Mouse (Mus musculus) left cerebral cortex, adult 2 months (tissue): ENCODE results near the gene Mettl16. TPM values are rescaled to one million over a fixed set of nuclear protein-coding genes. Genes with fewer than 3 reads are reported as not detected.

ENCODE experiments used
- DNase-seq, 2 experiments: peaks; one replicate each; pipeline ENCODE4 v3.0.0; 2021 to 2022; ENCODE audit warnings: low spot score in 2 of 2, mixed read lengths in 1 of 2; ENCODE audit errors: extremely low spot score in 1 of 2
- H3K27ac ChIP-seq: fragments of 200-600 bp; 2 replicates; pipeline ENCODE4 v1.8.1; 2022
- H3K4me3 ChIP-seq: fragments of 200-600 bp; 2 replicates; pipeline ENCODE4 v1.8.1; 2022
- CTCF ChIP-seq: fragments of 200-600 bp; IDR thresholded peaks from 2 replicates; pipeline ENCODE4 v1.8.1; 2022; ENCODE audit warnings: antibody characterized with exemption, mild to moderate bottlenecking, moderate library complexity
- intact Hi-C: fragments of 180-260 bp; cut with DNase I; formaldehyde crosslinking; loops from one replicate; pipeline ENCODE4 v1.15.1; 2025
- long read RNA-seq, 2 experiments: library from polyadenylated mRNA; stranded (forward); transcript quantifications; one replicate each; pipeline ENCODE4 v2.0.0; 2021; ENCODE audit warnings: borderline mapping rate in 2 of 2
- total RNA-seq, 2 experiments: library from RNA; stranded (reverse); gene quantifications; 2 replicates each; pipeline ENCODE4 v1.2.3; 2021

Gene Mettl16
- total RNA-seq: 10 to 100 TPM; 26.0 to 27.2 TPM
- long read RNA-seq, experiment 1, full-length matches to known transcripts: 28 of 35 reads
- long read RNA-seq, experiment 1, partial matches to known transcripts: 2 of 35 reads
- long read RNA-seq, experiment 1, other reads (novel, unspliced or antisense): 5 of 35 reads
- long read RNA-seq, experiment 2, full-length matches to known transcripts: 16 of 21 reads
- long read RNA-seq, experiment 2, partial matches to known transcripts: 0 of 21 reads
- long read RNA-seq, experiment 2, other reads (novel, unspliced or antisense): 5 of 21 reads

GRCm38 (mm10) chr11:74770595-74771207 is at the start of gene Mettl16:
Gene Mettl16, plus strand, starts transcription at chr11:74770830.
- H3K4me3 ChIP-seq: peak within 1 kb of the TSS; percentile 72
- no peak for TF ChIP-seq CTCF
- DNase-seq: peak; percentile 92 to 93
- intact Hi-C loops: loop anchor here (1.0 kb wide), 1 partner anchor 46 kb away; the partner anchor contains the start of gene Pafah1b1
- H3K27ac ChIP-seq: peak within 1 kb of the TSS; percentile 91

- H3K4me3 ChIP-seq: peak overlapping the region; percentile 95; the same call in 1 of the 2 replicates
- no peak for DNase-seq
- no peak for TF ChIP-seq CTCF
- intact Hi-C loops: loop anchor here (5.0 kb wide), 1 partner anchor 111 kb away; the partner anchor contains the start of gene Mnt
- H3K27ac ChIP-seq: no peak overlapping the region
Measured at GRCm38 (mm10) chr11:74721141-74721540, 49.5 kb upstream of the Mettl16 start.

GRCm38 (mm10) chr11:74721971-74722370 is 48.7 kb upstream of the Mettl16 start:
- no peak for DNase-seq
- Histone ChIP-seq H3K27ac (no peak overlapping the region; the same call in 1 of the 2 replicates), H3K4me3 (peak overlapping the region; percentile 95)
- intact Hi-C loops: loop anchor here (2.0 to 5.0 kb wide), 2 partner anchors 73 to 110 kb away; partner anchors contain the start of genes Cluh and Mnt
- no peak for TF ChIP-seq CTCF

- peak overlapping the region; percentile 95 for H3K4me3 ChIP-seq
- TF ChIP-seq CTCF: no peak
Measured at GRCm38 (mm10) chr11:74723357-74724234, 47.0 kb upstream of the Mettl16 start.

GRCm38 (mm10) chr11:74724235-74724791 is 46.3 kb upstream of the Mettl16 start, which contains the start of gene Pafah1b1:
Gene Pafah1b1, minus strand, starts transcription at chr11:74724670.
- peak within 1 kb of the TSS; percentile 95 for H3K4me3 ChIP-seq
- intact Hi-C loops: loop anchor here (1.0 to 5.0 kb wide), 2 partner anchors 46 to 108 kb away; partner anchors contain the start of genes Mettl16 and Mnt
- DNase-seq: peak; percentile 97
- peak; percentile 37 for TF ChIP-seq CTCF
- H3K27ac ChIP-seq: peak within 1 kb of the TSS; percentile 100

More at GRCm38 (mm10) chr11:74723357-74724234, 47.0 kb upstream of the Mettl16 start:
- DNase-seq: peak; percentile 76 to 80
- peak overlapping the region; percentile 100 for H3K27ac ChIP-seq
- intact Hi-C loops: loop anchor here (1.0 to 5.0 kb wide), 3 partner anchors 47 to 109 kb away; partner anchors contain the start of genes Cluh, Mettl16 and Mnt

- no peak for TF ChIP-seq CTCF
- Histone ChIP-seq H3K27ac (peak overlapping the region; percentile 100), H3K4me3 (peak overlapping the region; percentile 95; the same call in 1 of the 2 replicates)
- DNase-seq: no peak
- intact Hi-C loops: no loop called here
Measured at GRCm38 (mm10) chr11:74725181-74725580, 45.4 kb upstream of the Mettl16 start.

GRCm38 (mm10) chr11:74734917-74735316 is 35.7 kb upstream of the Mettl16 start:
- intact Hi-C loops: no loop called here
- no peak; the same call in 1 of the 2 replicates for TF ChIP-seq CTCF
- peak overlapping the region; percentile 57 for H3K27ac ChIP-seq
- DNase-seq: peak in 1 of 2 experiments; percentile 36
- no peak overlapping the region for H3K4me3 ChIP-seq

- DNase-seq: no peak
- TF ChIP-seq CTCF: no peak
- Histone ChIP-seq H3K27ac (no peak overlapping the region), H3K4me3 (no peak overlapping the region)
- intact Hi-C loops: no loop called here
Measured at GRCm38 (mm10) chr11:74737861-74738260, 32.8 kb upstream of the Mettl16 start.

GRCm38 (mm10) chr11:74748022-74748421 is 22.6 kb upstream of the Mettl16 start:
- Histone ChIP-seq H3K4me3 (no peak overlapping the region), H3K27ac (no peak overlapping the region)
- no peak for DNase-seq
- intact Hi-C loops: no loop called here
- TF ChIP-seq CTCF: no peak

GRCm38 (mm10) chr11:74749241-74749640 is 21.4 kb upstream of the Mettl16 start:
- no peak for TF ChIP-seq CTCF
- intact Hi-C loops: no loop called here
- H3K4me3 ChIP-seq: no peak overlapping the region
- no peak for DNase-seq
- no peak overlapping the region for H3K27ac ChIP-seq
